In genomic region chr5:115235786-115236263, GRCm38 (mm10) we compare ENCODE assay signal across 8 mouse cellular contexts. TPM values are rescaled to one million over a fixed set of nuclear protein-coding genes. Genes with fewer than 3 reads are reported as not detected.
DNase-seq lines count a peak whose midpoint lies in the region; ATAC-seq and TF ChIP-seq lines count a peak whose summit lies in the region.

Gene Pop5 (plus strand): TSS chr5:115235836.

- DNase-seq in G1E (ENCODE audit: low spot score) = peak; percentile 51
- DNase-seq in cerebellum, adult 18-20 months = peak; percentile 91 to 97
- peak; percentile 94 for DNase-seq in forebrain, postnatal 0 days
- peak; percentile 95 for DNase-seq in heart, postnatal 4 days
- peak; percentile 76 to 91 for DNase-seq in layer of hippocampus, adult 8-10 months (ENCODE audit: low spot score in 2 of 2)
- peak; percentile 71 for DNase-seq in ovary, postnatal 10 days (ENCODE audit: low spot score)
- DNase-seq in thymus, postnatal 10 days (ENCODE audit: low spot score in 2 of 2) = peak; percentile 67 to 92

- H3K36me3 ChIP-seq in G1E (replicated peaks) = peaks cover 15% of the 10 kb centered on the region
- H3K36me3 ChIP-seq in forebrain, postnatal 0 days (ENCODE audit: insufficient read depth) = peaks cover 13% of the 10 kb centered on the region
- H3K36me3 ChIP-seq in lung, embryonic 16.5 days (ENCODE audit: control insufficient read depth, insufficient read depth, low read length) = peaks cover 5% of the 10 kb centered on the region

- peak within 1 kb of the TSS; percentile 69 for H3K9ac ChIP-seq in forebrain, postnatal 0 days
- H3K9ac ChIP-seq in lung, embryonic 16.5 days (ENCODE audit: low read length) = peak within 1 kb of the TSS; percentile 78

- peak within 1 kb of the TSS; percentile 76 for H3K27ac ChIP-seq in forebrain, postnatal 0 days (ENCODE audit: low read depth, low read length)
- H3K27ac ChIP-seq in lung, embryonic 16.5 days (ENCODE audit: low read length) = no peak within 1 kb of the TSS

- 0 out of 2 replicates have a peak, but pooled peaks cover 3% of the 10 kb centered on the region for H3K9me3 ChIP-seq in G1E (replicated peaks)
- H3K9me3 ChIP-seq in forebrain, postnatal 0 days (ENCODE audit: low read length) = no peaks in the 10 kb centered on the region
- H3K9me3 ChIP-seq in lung, embryonic 16.5 days (ENCODE audit: control insufficient read depth, low read length) = no peaks in the 10 kb centered on the region

- peaks cover 37% of the 10 kb centered on the region for H3K4me1 ChIP-seq in G1E (ENCODE audit: insufficient read depth, low read depth, low read length)
- no peaks in the 10 kb centered on the region for H3K4me1 ChIP-seq in forebrain, postnatal 0 days (ENCODE audit: insufficient read depth)
- H3K4me1 ChIP-seq in lung, embryonic 16.5 days (replicated peaks; ENCODE audit: control insufficient read depth, insufficient read depth, low read length) = peaks cover 11% of the 10 kb centered on the region

- peak within 1 kb of the TSS; percentile 47; the same call in 1 of the 2 replicates for H3K4me3 ChIP-seq in G1E (ENCODE audit: low read depth, low read length)
- peak within 1 kb of the TSS; percentile 60 for H3K4me3 ChIP-seq in forebrain, postnatal 0 days (ENCODE audit: low read depth, low read length)
- H3K4me3 ChIP-seq in lung, embryonic 16.5 days (ENCODE audit: low read length) = peak within 1 kb of the TSS; percentile 66

- ATAC-seq in G1E (ENCODE audit: extremely low read depth, insufficient number of reproducible peaks, low FRiP score, poor library complexity, severe bottlenecking) = peak; percentile 54; the same call in 1 of the 2 replicates
- peak; percentile 87 for ATAC-seq in forebrain, postnatal 0 days
- peak; percentile 79 for ATAC-seq in lung, embryonic 16.5 days (ENCODE audit: low read depth)

- peaks cover 30% of the 10 kb centered on the region for H3K27me3 ChIP-seq in G1E (ENCODE audit: insufficient read depth, low read length)
- H3K27me3 ChIP-seq in forebrain, postnatal 0 days (ENCODE audit: insufficient read depth, low read length) = no peaks in the 10 kb centered on the region
- peaks cover 4% of the 10 kb centered on the region; the same call in 1 of the 2 replicates for H3K27me3 ChIP-seq in lung, embryonic 16.5 days (ENCODE audit: control insufficient read depth, insufficient read depth, low read depth, low read length)

- TF ChIP-seq CTCF in G1E (IDR thresholded peaks at IDR 0.05; ENCODE audit: low read depth, low read length) = peak; percentile 73; the same call in 1 of the 2 replicates
- peak; percentile 95 for TF ChIP-seq CTCF in forebrain, postnatal 0 days (IDR thresholded peaks at IDR 0.05; ENCODE audit: low read depth)

- WGBS in forebrain, postnatal 0 days = 1% methylated on average over 21 of the region's 21 CpGs
- WGBS in lung, embryonic 16.5 days = 1% methylated on average over 21 of the region's 21 CpGs

- peak within 1 kb of the TSS; percentile 79 for H3K4me2 ChIP-seq in forebrain, postnatal 0 days (ENCODE audit: low read depth)
- peak within 1 kb of the TSS; percentile 95 for H3K4me2 ChIP-seq in lung, embryonic 16.5 days (ENCODE audit: low read depth, low read length)

RNA-seq across cellular contexts. Expression of gene Pop5, which starts in this region (rescaled TPM):
- total RNA-seq in G1E (2014; fragmentation: Nextera tagmentation) (24.2 and 25.5 TPM in 2 replicates), G1E (2017) (61.2 and 82.5 TPM in 2 replicates)
- polyA plus RNA-seq in G1E (2012) = 18.6 and 28.3 TPM in 2 replicates
- total RNA-seq in forebrain, postnatal 0 days (2014; rRNA removed) = 32.8 and 40.8 TPM in 2 replicates
- 85.9 and 96.6 TPM in 2 replicates for polyA plus RNA-seq in forebrain, postnatal 0 days (2015; fragmentation: Nextera tagmentation; extraction: Ambion mirVana)
- total RNA-seq in heart, postnatal 4 days (2021) = 10 to 100 TPM; 21.1 to 26.1 TPM
- 100 to 1,000 TPM in 2 of 4 experiments, 10 to 100 TPM in 2; 89.0 to 104 (median 99.1) TPM for total RNA-seq in layer of hippocampus, adult 8-10 months (2022)
- polyA plus RNA-seq in lung, embryonic 16.5 days (2015; fragmentation: Nextera tagmentation; extraction: Ambion mirVana) = 97.6 and 109 TPM in 2 replicates
